Mouse (Mus musculus): Measurements from ENCODE around the gene Manba. TPM values are rescaled to one million over a fixed set of nuclear protein-coding genes. Genes with fewer than 3 reads are reported as not detected.
A peak's percentile ranks its signal among the peaks of the same experiment; 100 is the strongest.
"Not testable (repeated sequence)": the region's sequence is repeated elsewhere in the genome, so short reads cannot be mapped to it uniquely, and the experiment has no call there.

Gene Manba
- total RNA-seq, 2 experiments from 2014 or later: 16.3 to 17.6 TPM

DNA sequence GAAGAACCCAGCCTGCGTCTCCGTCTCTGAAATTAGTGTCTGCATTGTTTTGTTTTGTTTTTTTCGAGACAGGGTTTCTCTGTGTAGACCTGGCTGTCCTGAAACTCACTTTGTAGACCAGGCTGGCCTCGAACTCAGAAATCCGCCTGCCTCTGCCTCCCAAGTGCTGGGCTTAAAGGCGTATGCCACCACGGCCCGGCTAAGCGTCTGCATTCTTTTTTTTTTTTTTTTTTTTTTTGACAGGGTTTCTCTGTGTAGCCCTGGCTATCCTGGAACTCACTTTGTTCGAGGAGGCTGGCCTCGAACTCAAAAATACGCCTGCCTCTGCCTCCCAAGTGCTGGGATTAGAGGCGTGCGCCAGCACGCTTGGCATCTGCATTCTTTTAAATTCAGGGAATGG lies 761 bp upstream of the Manba start:
- DNase-seq: not testable (repeated sequence)
- intact Hi-C loops (cut with DNase I): loop anchor here (5.0 kb wide), 1 partner anchor 48 kb away; no protein-coding TSS in a partner anchor

DNA sequence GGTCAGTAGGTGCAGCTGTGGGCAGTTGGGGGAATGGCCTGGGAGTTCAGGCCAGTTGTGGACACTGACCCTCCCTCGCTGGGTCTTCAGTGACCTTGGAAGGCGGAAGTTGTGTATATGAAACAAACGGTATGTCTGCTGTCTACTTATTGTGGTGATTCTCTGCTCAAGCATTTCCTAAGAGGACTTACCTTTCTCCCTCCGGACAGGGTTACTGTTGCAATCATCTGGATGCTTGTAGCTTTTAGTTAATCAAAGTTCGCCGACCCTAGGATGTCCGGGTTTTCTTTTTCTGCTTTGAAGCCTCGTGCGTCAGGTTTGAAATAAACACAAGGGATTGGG lies 460 bp downstream of the Manba start:
- intact Hi-C loops (cut with DNase I): loop anchor here (5.0 kb wide), 1 partner anchor 46 kb away; no protein-coding TSS in a partner anchor
- DNase-seq: no peak

DNA sequence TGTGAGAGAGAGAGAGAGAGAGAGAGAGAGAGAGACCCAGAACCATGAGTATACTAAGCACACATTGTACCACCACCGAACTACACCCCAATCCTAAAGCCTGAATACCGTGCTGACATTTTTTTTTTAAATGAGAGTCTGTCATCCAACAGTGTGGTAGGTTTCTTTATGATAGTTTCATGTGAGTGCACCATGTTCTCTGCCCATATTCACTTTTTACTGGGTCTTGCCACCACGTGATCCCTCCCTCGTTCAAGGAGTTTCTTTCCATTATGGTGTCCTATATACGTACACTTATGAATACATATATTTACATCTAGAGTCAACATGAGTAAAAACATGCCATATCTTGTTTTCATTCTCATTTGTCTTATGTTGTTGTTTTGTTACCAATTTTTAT lies 940 bp downstream of the Manba start:
- no peak for DNase-seq
- intact Hi-C loops (cut with DNase I): loop anchor here (5.0 kb wide), 1 partner anchor 46 kb away; no protein-coding TSS in a partner anchor

DNA sequence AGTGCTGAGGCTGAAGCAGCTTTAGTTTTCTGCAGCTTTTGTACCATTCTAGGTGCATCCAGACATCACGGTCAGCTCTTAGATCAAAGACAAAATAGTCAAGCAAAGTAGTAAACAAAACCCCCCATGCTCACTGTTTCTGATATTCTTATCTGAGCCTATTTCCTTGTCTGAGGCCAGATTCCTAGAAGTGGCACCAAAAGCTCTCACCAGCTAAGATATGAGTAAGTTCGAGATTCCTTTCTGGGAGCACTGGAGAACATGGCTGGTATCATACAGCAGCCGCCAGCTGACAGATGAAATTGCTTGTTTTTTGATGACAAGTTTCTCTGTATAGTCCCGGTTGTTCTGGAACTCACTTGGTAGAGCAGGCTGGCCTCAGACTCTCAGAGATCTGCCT lies 2.4 kb downstream of the Manba start:
- intact Hi-C loops (cut with DNase I): loop anchor here (5.0 kb wide), 1 partner anchor 44 kb away; no protein-coding TSS in a partner anchor
- DNase-seq: no peak

DNA sequence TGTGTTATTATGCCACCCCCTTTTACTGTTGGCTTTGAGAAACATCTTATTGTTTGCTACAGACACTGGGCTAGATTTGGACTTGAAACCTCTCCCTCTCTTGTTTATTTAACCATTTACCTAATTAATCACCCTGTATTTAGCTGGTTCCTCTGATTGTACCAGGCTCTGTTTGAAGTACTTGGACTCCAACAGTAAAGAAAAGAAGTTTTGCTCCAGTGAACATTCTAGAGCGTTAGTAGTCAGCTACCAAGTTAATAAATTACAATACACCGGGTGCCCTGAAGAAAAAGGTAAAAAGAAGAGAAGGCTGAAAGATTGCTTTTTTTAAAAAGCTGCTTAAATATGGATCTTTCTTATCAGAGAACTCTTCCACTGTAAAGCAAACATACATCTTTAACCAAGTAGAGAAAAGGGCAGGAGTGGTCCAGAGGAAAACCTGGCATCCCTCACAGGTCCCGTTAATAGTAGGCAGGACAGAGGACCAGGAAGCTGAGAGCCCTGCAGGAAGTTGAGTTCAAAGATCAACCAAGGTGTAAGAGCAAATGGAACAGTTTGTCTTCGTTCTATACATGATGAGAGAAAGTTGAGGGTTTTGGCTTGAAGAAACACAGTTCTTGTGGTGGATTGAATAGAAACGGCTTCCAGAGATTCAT lies 4.6 kb downstream of the Manba start:
- DNase-seq: no peak
- intact Hi-C loops (cut with DNase I): loop anchor here (5.0 kb wide), 1 partner anchor 42 kb away; no protein-coding TSS in a partner anchor

DNA sequence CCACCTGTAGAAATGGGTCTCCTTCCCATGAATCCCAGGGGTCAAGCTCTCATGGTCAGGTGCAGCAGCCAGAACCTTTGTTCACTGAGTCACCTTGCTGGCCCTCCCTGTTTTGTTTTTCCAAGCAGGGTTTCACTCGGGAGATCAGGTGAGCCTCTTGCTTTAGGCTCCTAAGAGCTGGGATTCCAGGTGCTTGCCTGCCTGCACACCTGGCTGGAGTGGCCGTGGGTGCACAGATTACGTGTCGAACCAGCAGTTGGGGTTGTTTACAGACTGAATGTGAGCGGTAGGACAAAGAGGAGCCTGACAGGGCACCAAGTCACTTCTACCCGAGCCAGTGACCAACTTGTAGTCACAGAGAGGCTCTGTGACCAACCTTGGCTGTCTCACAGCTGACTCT lies 5.7 kb downstream of the Manba start:
- no peak for DNase-seq
- intact Hi-C loops (cut with DNase I): no loop called here

DNA sequence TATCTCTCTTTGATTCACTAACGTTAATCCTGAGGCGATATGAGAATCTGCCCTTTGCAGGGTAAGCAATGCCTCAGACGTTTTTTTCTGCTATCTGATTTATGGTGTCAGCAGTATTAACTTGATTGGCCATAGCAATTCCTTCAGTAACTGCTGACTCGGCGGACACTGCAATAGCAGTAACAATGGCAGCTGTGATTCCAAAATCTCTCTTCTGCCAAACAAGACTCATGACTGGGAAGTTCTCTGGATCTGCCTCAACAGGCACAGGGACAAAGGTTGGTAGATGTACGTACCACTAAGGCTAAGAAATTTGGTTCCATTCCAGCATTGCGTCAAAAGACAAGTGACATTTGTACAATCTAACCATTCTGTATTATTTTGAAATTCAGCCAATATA lies 7.9 kb downstream of the Manba start:
- intact Hi-C loops (cut with DNase I); DNase-seq: not testable (repeated sequence)

DNA sequence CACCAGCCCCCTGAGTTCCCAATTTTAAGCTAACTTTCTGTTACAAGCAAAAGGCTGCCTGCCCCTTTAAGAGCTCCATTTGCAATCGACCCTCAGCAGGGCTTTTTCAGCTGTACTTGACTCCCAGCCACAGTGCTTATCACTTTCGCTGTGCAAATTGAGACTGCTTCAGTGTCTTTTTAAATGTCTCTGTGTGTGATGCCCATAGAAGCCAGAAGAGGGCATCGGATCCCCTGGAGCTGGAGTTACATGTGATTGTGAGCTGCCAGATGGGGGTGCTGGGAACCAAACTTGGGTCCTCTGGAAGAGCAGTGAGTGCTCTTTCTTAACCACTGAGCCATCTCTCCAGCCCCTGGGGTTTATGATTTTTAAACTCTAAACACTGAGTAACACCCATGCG lies 12.5 kb downstream of the Manba start:
- DNase-seq; intact Hi-C loops (cut with DNase I): not testable (repeated sequence)

DNA sequence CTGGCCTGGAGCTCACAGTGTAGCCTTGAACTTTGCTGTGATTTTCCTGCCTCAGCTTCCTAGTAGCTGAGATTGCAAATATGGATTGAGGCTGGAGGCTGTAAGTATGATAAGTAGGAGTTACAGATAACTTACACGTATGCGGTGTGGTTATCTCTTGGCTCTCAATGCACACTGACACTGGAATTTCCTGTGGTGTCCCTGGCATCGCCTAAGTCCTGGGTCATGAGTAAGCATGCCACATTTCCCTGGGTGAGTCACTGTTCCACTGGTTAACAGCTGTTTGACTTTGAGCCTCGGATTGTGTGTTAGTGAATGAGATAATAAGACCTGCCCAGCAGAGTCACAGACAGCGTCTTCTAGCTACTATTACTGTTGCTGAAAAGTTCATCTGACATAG lies 13.5 kb downstream of the Manba start:
- intact Hi-C loops (cut with DNase I): no loop called here
- DNase-seq: no peak

DNA sequence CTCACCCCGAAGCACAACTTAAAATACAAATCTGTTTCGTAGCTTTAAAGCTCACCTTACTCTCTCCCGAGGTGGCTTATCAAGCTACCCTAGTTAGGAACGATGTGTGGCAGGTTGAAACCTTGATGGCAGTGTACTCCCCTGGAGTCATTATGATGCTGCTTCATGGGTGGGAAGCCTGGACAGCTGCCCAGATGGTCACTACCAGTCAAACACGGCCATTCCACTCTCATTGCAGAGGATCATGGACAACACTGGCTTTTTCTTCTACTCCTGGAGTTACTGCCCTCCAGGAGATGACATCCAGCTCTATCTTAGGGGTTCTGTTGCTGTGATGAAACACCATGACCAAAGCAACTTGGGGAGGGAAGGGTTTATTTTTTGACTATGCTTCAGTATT lies 17.7 kb downstream of the Manba start:
- peak in 1 of 2 experiments; percentile 28 for DNase-seq
- intact Hi-C loops (cut with DNase I): no loop called here

DNA sequence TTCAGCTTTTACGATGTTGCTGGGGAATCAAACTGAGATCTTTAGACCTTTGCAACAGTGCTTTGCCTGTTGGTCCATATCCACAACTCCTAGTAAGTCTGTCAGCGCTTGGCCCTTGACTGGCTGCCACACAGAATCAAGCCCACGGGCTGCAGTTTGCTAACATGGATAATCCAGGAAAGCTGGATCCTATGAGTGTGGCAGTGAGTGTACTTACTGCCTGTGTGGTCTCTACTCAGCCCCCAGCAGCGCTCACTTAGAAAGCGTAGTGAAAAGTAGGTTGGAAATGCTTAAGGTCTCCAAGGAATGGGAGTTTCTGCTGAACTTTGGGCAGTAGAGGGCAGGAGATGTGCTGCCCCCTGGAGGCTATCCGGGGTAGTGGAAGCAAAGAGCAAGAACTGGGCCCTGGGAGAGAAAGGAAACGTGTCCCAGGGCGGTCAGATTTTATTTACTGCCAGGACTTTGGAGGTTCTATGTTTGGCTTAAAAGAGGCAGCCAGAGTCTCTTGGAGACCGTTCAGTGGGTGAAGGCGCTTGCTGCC lies 20.0 kb downstream of the Manba start:
- peak; percentile 74 to 83 for DNase-seq
- intact Hi-C loops (cut with DNase I): loop anchor here (1.0 kb wide), 1 partner anchor 103 kb away; no protein-coding TSS in a partner anchor

DNA sequence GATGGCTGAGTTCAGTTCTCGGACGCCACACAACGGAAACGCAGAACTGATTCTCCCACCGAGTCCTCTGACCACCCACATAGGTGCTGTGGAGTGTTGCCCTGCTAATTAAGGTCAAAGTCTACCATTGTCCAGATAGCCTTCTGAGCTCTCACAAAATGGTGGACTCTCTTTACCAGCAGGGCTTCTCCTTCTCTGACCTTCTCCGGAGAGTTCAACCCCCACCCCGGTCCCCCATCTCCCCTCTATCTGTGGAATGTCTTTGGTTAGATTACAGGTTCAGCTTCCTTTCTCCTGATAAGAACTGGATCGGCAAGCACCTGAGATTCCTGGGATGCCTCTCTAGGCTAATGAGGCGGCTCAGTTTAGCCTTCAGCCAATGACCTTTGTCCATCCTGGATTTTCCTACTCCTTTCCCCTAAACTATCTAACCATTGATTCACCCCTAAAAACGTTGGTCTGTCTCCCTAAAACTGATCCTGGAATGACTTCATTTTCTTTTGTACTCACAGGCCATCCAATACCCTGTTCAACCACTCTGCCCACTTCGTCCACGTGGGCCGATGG lies 20.6 kb downstream of the Manba start:
- no peak for DNase-seq
- intact Hi-C loops (cut with DNase I): loop anchor here (1.0 kb wide), 1 partner anchor 104 kb away; no protein-coding TSS in a partner anchor

DNA sequence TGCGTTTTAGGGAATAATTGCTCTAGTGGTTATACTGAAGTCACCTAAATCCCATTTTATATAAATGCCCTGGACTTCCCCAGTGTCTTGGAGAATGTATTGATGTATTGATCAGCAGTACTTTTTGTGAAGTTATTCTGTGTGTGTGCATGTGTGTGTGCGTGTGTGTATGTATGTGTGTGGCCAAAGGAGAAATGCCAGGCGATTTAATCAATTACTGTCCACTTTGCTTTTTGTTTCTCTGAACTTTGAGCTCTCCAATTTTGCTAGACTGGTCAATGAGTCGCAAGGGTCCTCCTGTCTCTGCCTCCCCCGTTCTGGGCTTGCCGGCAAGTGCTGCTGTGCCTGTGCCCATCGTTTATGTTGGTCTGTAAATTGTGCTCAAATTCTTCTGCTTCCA lies 22.1 kb downstream of the Manba start:
- intact Hi-C loops (cut with DNase I): no loop called here
- DNase-seq: no peak

DNA sequence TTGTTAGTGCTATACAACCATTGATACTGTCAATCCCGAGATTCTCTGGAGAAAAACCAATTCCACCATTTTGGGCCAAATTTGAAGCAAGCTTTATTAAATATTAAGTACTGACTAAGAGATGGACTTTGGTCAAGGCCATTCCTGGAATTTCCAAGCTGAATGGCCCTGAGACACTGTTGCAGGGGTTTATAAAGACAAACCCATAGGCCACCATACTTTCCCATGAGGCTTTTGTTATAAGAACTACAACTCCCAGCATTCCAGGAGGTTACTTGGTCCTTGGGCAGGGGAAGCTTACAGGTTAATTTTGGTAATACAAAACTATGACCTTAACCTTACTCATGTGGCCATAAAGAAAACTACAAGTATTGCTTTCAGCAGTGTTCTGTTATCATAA lies 22.8 kb downstream of the Manba start:
- intact Hi-C loops (cut with DNase I): no loop called here

DNA sequence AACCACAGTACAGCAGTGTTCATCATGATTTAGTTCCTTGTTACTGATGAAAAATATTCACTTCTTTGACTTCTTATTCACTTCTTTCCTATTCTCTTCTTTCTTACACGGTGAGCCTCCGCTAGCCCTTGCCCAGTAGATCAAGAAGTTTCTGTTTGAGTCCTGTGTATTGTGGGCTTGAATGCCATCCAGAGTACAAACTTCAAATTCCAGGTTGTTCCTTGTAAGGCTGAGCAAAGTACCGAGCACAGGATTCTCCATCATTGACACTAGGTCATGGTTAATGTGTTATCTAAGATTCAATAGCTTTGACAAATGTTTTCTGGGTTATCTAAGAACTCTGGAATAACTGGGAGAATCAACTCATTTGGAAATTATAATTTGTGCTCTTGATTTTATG lies 25.0 kb downstream of the Manba start:
- no peak for DNase-seq
- intact Hi-C loops (cut with DNase I): no loop called here

More for the DNA sequence above, 22.8 kb downstream of the Manba start:
- no peak for DNase-seq

DNA sequence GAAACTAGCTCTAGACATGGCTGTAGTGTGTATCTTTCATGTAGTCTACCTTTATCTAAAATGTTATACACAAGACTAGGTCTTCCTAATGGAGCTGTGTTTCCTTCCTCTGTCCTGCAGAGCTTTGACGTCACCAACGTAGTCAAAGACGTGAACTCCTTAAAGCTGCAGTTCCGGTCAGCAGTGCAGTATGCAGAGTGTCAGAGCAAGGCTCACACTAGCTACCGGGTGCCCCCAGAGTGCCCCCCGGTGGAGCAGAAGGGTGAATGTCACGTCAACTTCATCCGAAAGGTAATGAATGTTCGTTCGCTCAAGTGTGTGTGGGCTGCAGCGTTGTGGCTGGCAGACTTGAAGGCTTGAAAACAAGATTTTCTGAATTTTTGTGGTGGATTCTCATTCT lies 26.3 kb downstream of the Manba start:
- DNase-seq: no peak
- intact Hi-C loops (cut with DNase I): no loop called here

DNA sequence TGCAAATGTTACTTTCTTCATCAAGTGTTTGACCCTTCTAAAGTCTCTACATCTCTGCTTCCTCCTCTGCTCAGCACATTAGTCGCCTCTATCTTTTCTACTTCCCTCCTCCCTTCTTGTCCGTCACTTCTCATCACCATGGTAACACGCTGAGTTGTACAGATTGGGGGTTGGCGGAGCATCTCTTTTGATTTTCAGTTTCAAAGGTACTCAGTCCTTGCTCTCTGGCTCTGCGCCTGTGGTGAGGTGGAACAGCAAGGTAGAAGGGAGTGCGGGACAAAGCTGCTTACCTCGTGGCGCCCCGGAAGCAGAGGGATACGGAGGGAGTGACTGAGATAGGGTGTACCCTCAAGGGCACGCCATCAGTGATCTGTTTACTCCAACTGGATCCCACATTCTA lies 27.9 kb downstream of the Manba start:
- intact Hi-C loops (cut with DNase I): no loop called here
- no peak for DNase-seq

DNA sequence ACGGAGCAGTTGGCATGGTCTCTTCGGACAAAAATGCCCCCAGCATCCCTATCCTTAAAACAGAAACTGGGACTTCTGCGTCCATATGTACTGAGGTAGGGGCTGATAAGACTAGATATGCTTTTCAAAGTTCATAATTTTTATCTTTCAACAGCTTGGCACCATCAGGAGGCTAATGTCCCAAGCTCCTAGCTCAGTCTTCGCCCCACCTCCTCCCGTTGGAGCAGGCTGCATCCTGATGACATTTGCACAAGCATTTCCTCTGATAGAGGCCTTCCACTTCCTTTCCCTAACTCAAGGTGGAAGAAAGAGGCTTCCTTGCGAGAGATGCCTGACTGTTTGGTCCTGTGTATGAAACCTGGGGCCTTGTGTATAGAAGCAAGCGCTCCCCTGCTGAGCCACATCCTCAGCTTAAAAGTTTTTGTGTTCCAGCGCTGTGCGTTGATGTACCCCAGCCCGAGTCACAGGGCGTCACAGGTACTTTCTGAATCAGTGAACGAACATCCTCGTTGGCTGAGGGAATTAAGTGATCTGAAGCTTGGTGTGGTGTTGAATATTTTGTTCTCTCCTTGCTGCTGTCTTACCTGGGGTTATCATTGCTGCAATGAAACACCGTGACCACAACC lies 28.5 kb downstream of the Manba start:
- intact Hi-C loops (cut with DNase I): no loop called here
- no peak for DNase-seq

DNA sequence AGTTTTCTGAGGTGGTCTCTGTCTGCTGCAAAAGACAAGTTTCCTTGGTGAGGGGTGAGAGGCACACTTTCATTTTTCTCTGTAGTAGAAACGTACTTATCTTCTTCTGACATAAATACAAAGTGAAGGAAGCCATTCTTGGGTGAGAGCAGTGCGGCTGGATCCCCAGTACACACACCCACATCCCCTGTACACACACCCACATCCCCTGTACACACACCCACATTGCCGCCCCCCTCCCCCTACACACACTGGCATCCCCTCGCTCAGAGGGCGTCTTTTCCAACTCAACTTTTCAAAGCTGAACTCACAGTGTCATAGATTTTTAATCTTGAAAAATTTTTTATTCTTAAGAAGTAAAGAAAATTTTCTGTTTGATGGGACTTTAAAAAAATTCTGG lies 29.8 kb downstream of the Manba start:
- DNase-seq: no peak
- intact Hi-C loops (cut with DNase I): no loop called here

DNA sequence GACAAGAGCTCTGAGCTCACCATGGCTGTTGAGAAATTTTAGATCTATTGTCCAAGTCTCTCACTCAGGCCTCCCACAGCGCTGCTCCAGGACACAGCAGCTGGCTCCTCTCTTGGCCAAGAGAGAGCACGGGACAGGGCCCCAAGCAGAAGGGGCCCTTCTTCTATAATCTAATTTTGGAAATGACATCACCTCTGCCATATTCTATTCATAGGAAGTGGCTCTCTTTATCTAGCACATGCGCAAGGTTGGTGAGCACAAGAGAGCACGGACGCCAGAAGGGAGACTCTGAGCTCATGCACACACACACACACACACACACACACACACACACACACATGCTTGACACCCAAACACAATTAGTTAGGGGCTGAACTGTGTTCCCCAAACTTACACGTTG lies 31.5 kb downstream of the Manba start:
- DNase-seq: peak in 1 of 2 experiments; percentile 58
- intact Hi-C loops (cut with DNase I): no loop called here

DNA sequence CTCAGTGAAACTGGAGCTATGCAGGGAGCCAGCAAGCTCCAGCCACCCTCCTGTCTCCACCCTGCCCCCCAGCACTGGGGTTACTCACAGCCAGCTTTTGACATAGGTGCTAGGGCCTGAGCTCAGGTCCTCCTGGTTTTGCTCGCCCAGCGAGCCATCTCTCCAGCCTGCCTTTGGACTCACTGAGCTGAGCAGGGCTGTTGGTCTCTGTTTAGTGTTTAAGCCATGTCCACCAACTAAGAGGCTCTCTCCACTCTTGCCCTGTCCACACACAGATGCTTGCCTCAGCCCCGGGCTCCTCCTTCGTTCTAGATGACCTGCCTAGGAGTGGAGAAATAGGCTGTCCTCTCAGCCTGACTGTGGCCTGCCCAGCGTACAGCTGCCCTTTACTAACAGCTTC lies 33.5 kb downstream of the Manba start:
- intact Hi-C loops (cut with DNase I): no loop called here
- DNase-seq: no peak

DNA sequence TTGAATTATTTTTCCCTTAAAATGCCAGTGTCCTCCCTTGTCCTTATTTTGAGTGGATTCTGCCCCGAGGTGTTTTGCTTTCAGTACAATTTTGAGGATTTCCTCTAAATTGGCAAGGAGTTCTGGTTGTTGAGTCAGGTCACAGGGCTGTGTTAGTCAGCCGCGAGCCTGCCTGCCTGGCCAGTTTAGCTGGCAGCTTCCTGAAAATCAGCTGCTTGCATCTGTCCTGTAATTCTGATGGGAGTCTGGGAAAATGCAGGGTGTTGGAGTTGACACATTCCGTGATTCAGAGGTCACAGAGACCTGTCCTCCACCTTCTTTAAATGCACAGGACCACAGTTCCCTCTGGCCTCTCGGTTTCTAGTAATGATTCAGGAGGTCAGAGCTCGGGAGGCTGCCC lies 34.2 kb downstream of the Manba start:
- no peak for DNase-seq
- intact Hi-C loops (cut with DNase I): no loop called here

Data from heart, postnatal 36 days (tissue).